Mouse (Mus musculus) olfactory bulb, adult 2 months (tissue): Measurements from ENCODE around the gene Grsf1.

Source experiments
- CTCF ChIP-seq: fragments of 200-500 bp; IDR thresholded peaks from 2 replicates; pipeline ENCODE4 v1.5.1; 2012; ENCODE audit warnings: low read depth, mild to moderate bottlenecking, low read length, moderate library complexity; ENCODE audit not compliant: insufficient read depth
- POLR2A ChIP-seq: fragments of 200-500 bp; IDR thresholded peaks from 2 replicates; pipeline ENCODE4 v1.6.1; 2012; ENCODE audit warnings: mild to moderate bottlenecking, low read depth, low read length, moderate library complexity; ENCODE audit not compliant: insufficient read depth

DNA sequence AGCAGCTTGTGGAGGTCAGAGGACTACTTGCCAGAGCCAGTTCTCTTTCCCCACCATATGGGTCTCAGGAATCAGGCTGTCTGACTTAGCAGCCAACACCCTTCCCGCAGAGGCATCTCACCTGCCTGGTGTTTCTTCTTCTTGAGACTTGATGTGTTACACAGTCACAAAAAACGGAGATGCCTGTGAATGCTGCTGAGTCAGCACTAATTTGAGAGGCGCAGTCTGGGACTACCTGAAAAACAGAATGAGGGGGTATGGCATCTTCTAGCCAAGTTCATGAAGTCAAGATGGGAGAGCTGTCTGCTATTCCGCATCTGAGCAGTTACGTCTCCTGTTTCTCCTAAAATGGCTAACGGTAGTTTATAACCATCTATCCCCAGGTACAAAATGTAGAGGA, 4.6 kb upstream of the Grsf1 start:
- TF ChIP-seq POLR2A (no peak), CTCF (no peak)
